In the genomic region with DNA sequence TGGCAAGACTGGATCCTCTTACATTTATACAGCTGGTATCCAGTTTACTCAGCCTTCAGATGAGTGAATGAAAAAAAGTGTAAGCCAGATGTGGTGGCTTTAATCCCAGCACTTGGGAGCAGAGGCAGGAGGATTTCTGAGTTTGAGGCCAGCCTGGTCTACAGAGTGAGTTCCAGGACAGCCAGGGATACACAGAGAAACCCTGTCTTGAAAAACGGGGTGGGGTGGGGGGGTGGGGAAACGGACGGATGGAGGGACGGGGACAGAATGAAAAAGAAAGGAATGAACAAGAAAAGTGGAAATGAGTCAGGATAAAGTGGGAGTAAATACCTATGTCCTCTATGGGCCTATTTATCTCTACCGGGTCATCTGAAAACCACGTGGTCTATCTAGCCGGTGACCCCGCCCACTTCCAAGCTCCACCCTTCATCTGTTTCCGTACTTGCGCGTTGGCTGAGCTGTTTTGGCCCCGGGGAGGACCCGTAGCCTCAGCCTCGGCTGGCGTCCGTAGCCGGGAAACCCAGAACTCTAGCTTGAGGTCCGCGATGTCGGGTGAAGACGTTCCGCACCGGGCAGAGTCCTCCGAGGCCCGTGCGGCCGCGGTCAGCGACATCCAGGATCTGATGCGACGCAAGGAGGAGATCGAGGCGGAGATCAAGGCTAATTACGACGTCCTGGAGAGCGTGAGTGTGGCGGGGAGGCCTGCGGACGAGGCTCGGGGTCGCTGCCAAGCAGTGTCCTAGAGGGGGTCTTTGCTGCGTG, we compare ENCODE assay signal across 8 mouse cellular contexts. TPM values are rescaled to one million over a fixed set of nuclear protein-coding genes. Genes with fewer than 3 reads are reported as not detected.
A peak's percentile ranks its signal among the peaks of the same experiment; 100 is the strongest.
DNase-seq lines count a peak whose midpoint lies in the region; ATAC-seq and TF ChIP-seq lines count a peak whose summit lies in the region.

No protein-coding gene starts in this region.

- H3K4me2 ChIP-seq in embryonic facial prominence, embryonic 14.5 days (ENCODE audit: low read depth, low read length) = peak overlapping the region; percentile 73
- H3K4me2 ChIP-seq in limb, embryonic 13.5 days (replicated peaks) = peak overlapping the region; percentile 77
- H3K4me2 ChIP-seq in midbrain, embryonic 16.5 days (ENCODE audit: low read length) = peak overlapping the region; percentile 89

- TF ChIP-seq EP300 in heart, adult 2 months (IDR thresholded peaks at IDR 0.05; ENCODE audit: insufficient read depth, low read depth, low read length) = 0 out of 2 replicates have a peak, but pooled peaks have one; percentile 34

- peak; percentile 94 for ATAC-seq in embryonic facial prominence, embryonic 14.5 days (ENCODE audit: low read depth)
- peak; percentile 88 for ATAC-seq in limb, embryonic 13.5 days (ENCODE audit: low FRiP score, low read depth)
- peak; percentile 82 for ATAC-seq in midbrain, embryonic 16.5 days

- intact Hi-C loops in heart, adult 2 months (cut with DNase I) = loop anchor here (5.0 kb wide), 1 partner anchor 151 kb away; no protein-coding TSS in a partner anchor

- H3K4me3 ChIP-seq in embryonic facial prominence, embryonic 14.5 days (ENCODE audit: low read depth, low read length) = peak overlapping the region; percentile 74
- H3K4me3 ChIP-seq in heart, adult 2 months = peak overlapping the region; percentile 79
- peak overlapping the region; percentile 88 for H3K4me3 ChIP-seq in limb, embryonic 13.5 days
- H3K4me3 ChIP-seq in midbrain, embryonic 16.5 days (ENCODE audit: low read depth, low read length) = peak overlapping the region; percentile 60

- no peak for TF ChIP-seq CTCF in heart, adult 2 months (IDR thresholded peaks at IDR 0.05)

- H3K9ac ChIP-seq in embryonic facial prominence, embryonic 14.5 days (ENCODE audit: low read depth, low read length) = peak overlapping the region; percentile 86
- peak overlapping the region; percentile 91 for H3K9ac ChIP-seq in heart, adult 2 months (ENCODE audit: low read depth, low read length)
- H3K9ac ChIP-seq in limb, embryonic 13.5 days = peak overlapping the region; percentile 89
- H3K9ac ChIP-seq in midbrain, embryonic 16.5 days (ENCODE audit: low read depth, low read length) = peak overlapping the region; percentile 82

- TF ChIP-seq POLR2A in heart, adult 2 months (IDR thresholded peaks at IDR 0.05; ENCODE audit: insufficient read depth, low read depth, low read length) = peak; percentile 57

- H3K4me1 ChIP-seq in embryonic facial prominence, embryonic 14.5 days (ENCODE audit: control insufficient read depth, insufficient read depth, low read length) = peaks cover 4% of the 10 kb centered on the region; the same call in 1 of the 2 replicates
- H3K4me1 ChIP-seq in heart, adult 2 months (ENCODE audit: control insufficient read depth, insufficient read depth, low read length) = peaks cover 2% of the 10 kb centered on the region
- peaks cover 5% of the 10 kb centered on the region for H3K4me1 ChIP-seq in limb, embryonic 13.5 days
- peaks cover 14% of the 10 kb centered on the region for H3K4me1 ChIP-seq in midbrain, embryonic 16.5 days (ENCODE audit: control insufficient read depth, insufficient read depth, low read length)

- no peaks in the 10 kb centered on the region for H3K27me3 ChIP-seq in embryonic facial prominence, embryonic 14.5 days (replicated peaks; ENCODE audit: control insufficient read depth, insufficient read depth, low read length)
- no peaks in the 10 kb centered on the region for H3K27me3 ChIP-seq in heart, adult 2 months (ENCODE audit: control insufficient read depth, insufficient read depth, low read length)
- no peaks in the 10 kb centered on the region for H3K27me3 ChIP-seq in limb, embryonic 13.5 days
- no peaks in the 10 kb centered on the region for H3K27me3 ChIP-seq in midbrain, embryonic 16.5 days (ENCODE audit: control insufficient read depth, insufficient read depth, low read depth, low read length)

- DNase-seq in 3T3-L1 (ENCODE audit: low read depth, low spot score) = peak; percentile 99
- DNase-seq in adrenal gland, postnatal 4 days (ENCODE audit: low spot score in 2 of 2) = peak; percentile 88 to 89
- DNase-seq in embryonic facial prominence, embryonic 14.5 days (ENCODE audit: low spot score) = peak; percentile 96
- DNase-seq in heart, adult 2 months = peak; percentile 94 to 95
- DNase-seq in kidney, adult 8-10 months = peak; percentile 95 to 97
- peak; percentile 96 to 98 for DNase-seq in spleen, postnatal 10 days (ENCODE audit: low spot score in 2 of 2)

- H3K27ac ChIP-seq in embryonic facial prominence, embryonic 14.5 days (replicated peaks; ENCODE audit: low read depth, low read length) = no peak overlapping the region
- peak overlapping the region; percentile 77 for H3K27ac ChIP-seq in heart, adult 2 months
- no peak overlapping the region for H3K27ac ChIP-seq in limb, embryonic 13.5 days
- no peak overlapping the region for H3K27ac ChIP-seq in midbrain, embryonic 16.5 days (ENCODE audit: low read length)

- peaks cover 1% of the 10 kb centered on the region for H3K79me2 ChIP-seq in heart, adult 2 months (replicated peaks; ENCODE audit: control insufficient read depth, insufficient read depth, low read length)

- 2% methylated on average over 42 of the region's 42 CpGs for WGBS in embryonic facial prominence, embryonic 14.5 days
- 2% methylated on average over 42 of the region's 42 CpGs for WGBS in heart, adult 2 months
- 2% methylated on average over 42 of the region's 42 CpGs for WGBS in limb, embryonic 13.5 days
- WGBS in midbrain, embryonic 16.5 days = 2% methylated on average over 42 of the region's 42 CpGs

- peaks cover 5% of the 10 kb centered on the region; the same call in 1 of the 2 replicates for H3K36me3 ChIP-seq in embryonic facial prominence, embryonic 14.5 days (ENCODE audit: control insufficient read depth, insufficient read depth, low read length)
- no peaks in the 10 kb centered on the region for H3K36me3 ChIP-seq in heart, adult 2 months (ENCODE audit: control insufficient read depth, insufficient read depth, low read length)
- peaks cover 8% of the 10 kb centered on the region for H3K36me3 ChIP-seq in limb, embryonic 13.5 days
- no peaks in the 10 kb centered on the region for H3K36me3 ChIP-seq in midbrain, embryonic 16.5 days (ENCODE audit: control insufficient read depth, insufficient read depth, low read length)

- no peaks in the 10 kb centered on the region for H3K9me3 ChIP-seq in embryonic facial prominence, embryonic 14.5 days (ENCODE audit: control insufficient read depth, low read length)
- no peaks in the 10 kb centered on the region for H3K9me3 ChIP-seq in limb, embryonic 13.5 days
- H3K9me3 ChIP-seq in midbrain, embryonic 16.5 days (replicated peaks; ENCODE audit: control insufficient read depth, low read length, poor library complexity, severe bottlenecking) = no peaks in the 10 kb centered on the region

RNA-seq across cellular contexts. Expression of a gene that starts 24.0 kb away (rescaled TPM):
- total RNA-seq in adrenal gland, postnatal 4 days (2021) = 1 to 10 TPM in 1 of 2 experiments, under 1 TPM in 1; 0.68 to 1.0 TPM
- 2.5 and 3.2 TPM in 2 replicates for polyA plus RNA-seq in embryonic facial prominence, embryonic 14.5 days (2014; fragmentation: Nextera tagmentation; extraction: Ambion mirVana)
- total RNA-seq in heart, adult 2 months (2021) = under 1 TPM; 0.52 to 0.65 TPM
- 1.5 and 2.0 TPM in 2 replicates for polyA plus RNA-seq in heart, adult 2 months (2012; rRNA removed)
- 0.61 and 1.1 TPM in 2 replicates for polyA plus RNA-seq in limb, embryonic 13.5 days (2015; fragmentation: Nextera tagmentation; extraction: Ambion mirVana)
- 0.94 and 1.7 TPM in 2 replicates for polyA plus RNA-seq in midbrain, embryonic 16.5 days (2015; fragmentation: Nextera tagmentation; extraction: Ambion mirVana)

RNA-seq across cellular contexts. Expression of a gene that starts 45.4 kb away (rescaled TPM):
- 10 to 100 TPM in 1 of 2 experiments, 1 to 10 TPM in 1; 2.2 to 48.2 TPM for total RNA-seq in adrenal gland, postnatal 4 days (2021)
- polyA plus RNA-seq in embryonic facial prominence, embryonic 14.5 days (2014; fragmentation: Nextera tagmentation; extraction: Ambion mirVana) = not detected in 2 replicates
- total RNA-seq in heart, adult 2 months (2021) = not detected
- 0.61 and 0.97 TPM in 2 replicates for polyA plus RNA-seq in heart, adult 2 months (2012; rRNA removed)
- polyA plus RNA-seq in limb, embryonic 13.5 days (2015; fragmentation: Nextera tagmentation; extraction: Ambion mirVana) = not detected in 2 replicates
- polyA plus RNA-seq in midbrain, embryonic 16.5 days (2015; fragmentation: Nextera tagmentation; extraction: Ambion mirVana) = not detected in 2 replicates

RNA-seq across cellular contexts. Expression of a gene that starts 58.7 kb away (rescaled TPM):
- total RNA-seq in adrenal gland, postnatal 4 days (2021) = 10 to 100 TPM; 36.0 to 36.5 TPM
- polyA plus RNA-seq in embryonic facial prominence, embryonic 14.5 days (2014; fragmentation: Nextera tagmentation; extraction: Ambion mirVana) = 49.5 and 58.1 TPM in 2 replicates
- total RNA-seq in heart, adult 2 months (2021) = 10 to 100 TPM; 13.3 to 14.8 TPM
- polyA plus RNA-seq in heart, adult 2 months (2012; rRNA removed) = 16.4 and 20.4 TPM in 2 replicates
- polyA plus RNA-seq in limb, embryonic 13.5 days (2015; fragmentation: Nextera tagmentation; extraction: Ambion mirVana) = 99.6 and 104 TPM in 2 replicates
- polyA plus RNA-seq in midbrain, embryonic 16.5 days (2015; fragmentation: Nextera tagmentation; extraction: Ambion mirVana) = 73.6 and 77.6 TPM in 2 replicates
